Mouse (Mus musculus): Measurements from ENCODE around the gene Mgat2. TPM values are rescaled to one million over a fixed set of nuclear protein-coding genes. Genes with fewer than 3 reads are reported as not detected.
"Not testable (repeated sequence)": the region's sequence is repeated elsewhere in the genome, so short reads cannot be mapped to it uniquely, and the experiment has no call there.

The Mgat2 gene
- polyA plus RNA-seq, 1 experiment from 2014 or later, result 52.3 TPM

- no peaks in the 10 kb centered on the region for H3K36me3 ChIP-seq (ENCODE audit: control insufficient read depth, insufficient read depth, low read length)
- no peak overlapping the region for H3K27ac ChIP-seq (replicated peaks)
- ATAC-seq (ENCODE audit: low FRiP score, low TSS enrichment), result no peak
- peaks cover 2% of the 10 kb centered on the region; the same call in 1 of the 2 replicates for H3K4me1 ChIP-seq (replicated peaks; ENCODE audit: control insufficient read depth, insufficient read depth)
- H3K4me2 ChIP-seq (replicated peaks; ENCODE audit: low read depth), result no peak overlapping the region
- 66% methylated on average over 2 of the region's 2 CpGs for WGBS
- H3K9ac ChIP-seq (ENCODE audit: low read length), result no peak overlapping the region
- TF ChIP-seq CTCF (IDR thresholded peaks at IDR 0.05; ENCODE audit: low read depth), result no peak
- TF ChIP-seq EP300 (optimal IDR thresholded peaks at IDR 0.05), result no peak
- H3K9me3 ChIP-seq (ENCODE audit: control insufficient read depth, low read length), result no peaks in the 10 kb centered on the region
- H3K27me3 ChIP-seq (ENCODE audit: control insufficient read depth, insufficient read depth, low read length), result no peaks in the 10 kb centered on the region
- H3K4me3 ChIP-seq (ENCODE audit: low read depth, low read length), result no peak overlapping the region
- DNase-seq (ENCODE audit: low spot score), result no peak
These were observed 28.0 kb upstream of the Mgat2 start for GRCm38 (mm10) chr12:69155923-69156322.

DNA sequence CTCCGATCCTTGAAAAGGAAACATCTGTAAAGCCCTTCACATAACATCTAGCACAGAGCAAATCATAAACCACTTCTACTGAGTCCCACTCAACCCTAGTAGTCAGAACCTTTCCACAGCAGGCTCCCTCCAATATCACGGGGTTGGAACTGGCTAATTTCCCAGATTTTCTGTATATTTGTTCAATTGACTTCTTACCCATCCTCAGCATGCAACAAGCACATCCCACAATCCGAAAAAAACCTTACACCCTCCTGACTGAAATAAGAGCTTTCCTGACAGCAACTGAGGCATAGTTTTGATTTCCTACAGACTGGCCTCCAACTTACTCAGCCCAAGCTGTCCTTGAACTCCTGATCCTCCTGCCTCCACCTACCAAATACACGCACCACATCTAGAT lies 27.5 kb upstream of the Mgat2 start:
- peaks cover 2% of the 10 kb centered on the region; the same call in 1 of the 2 replicates for H3K4me1 ChIP-seq (replicated peaks; ENCODE audit: control insufficient read depth, insufficient read depth)
- no peaks in the 10 kb centered on the region for H3K27me3 ChIP-seq (ENCODE audit: control insufficient read depth, insufficient read depth, low read length)
- H3K4me2 ChIP-seq (replicated peaks; ENCODE audit: low read depth), result no peak overlapping the region
- no peak overlapping the region for H3K4me3 ChIP-seq (ENCODE audit: low read depth, low read length)
- no peaks in the 10 kb centered on the region for H3K9me3 ChIP-seq (ENCODE audit: control insufficient read depth, low read length)
- H3K36me3 ChIP-seq (ENCODE audit: control insufficient read depth, insufficient read depth, low read length), result no peaks in the 10 kb centered on the region
- TF ChIP-seq EP300 (optimal IDR thresholded peaks at IDR 0.05), result no peak
- no peak for TF ChIP-seq CTCF (IDR thresholded peaks at IDR 0.05; ENCODE audit: low read depth)
- 64% methylated on average over 4 of the region's 4 CpGs for WGBS
- no peak overlapping the region for H3K27ac ChIP-seq (replicated peaks)
- ATAC-seq (ENCODE audit: low FRiP score, low TSS enrichment) (no peak), DNase-seq (ENCODE audit: low spot score) (no peak)
- H3K9ac ChIP-seq (ENCODE audit: low read length), result no peak overlapping the region

- WGBS, result 88% methylated on average over 2 of the region's 2 CpGs
- Histone ChIP-seq H3K27ac (replicated peaks) (no peak overlapping the region), H3K4me3 (ENCODE audit: low read depth, low read length) (no peak overlapping the region), H3K4me1 (replicated peaks; ENCODE audit: control insufficient read depth, insufficient read depth) (peaks cover 2% of the 10 kb centered on the region; the same call in 1 of the 2 replicates), H3K4me2 (replicated peaks; ENCODE audit: low read depth) (no peak overlapping the region), H3K9ac (ENCODE audit: low read length) (no peak overlapping the region), H3K27me3 (ENCODE audit: control insufficient read depth, insufficient read depth, low read length) (no peaks in the 10 kb centered on the region), H3K36me3 (ENCODE audit: control insufficient read depth, insufficient read depth, low read length) (no peaks in the 10 kb centered on the region), H3K9me3 (ENCODE audit: control insufficient read depth, low read length) (no peaks in the 10 kb centered on the region)
- ATAC-seq (ENCODE audit: low FRiP score, low TSS enrichment), result no peak
- TF ChIP-seq CTCF (IDR thresholded peaks at IDR 0.05; ENCODE audit: low read depth) (no peak), EP300 (optimal IDR thresholded peaks at IDR 0.05) (no peak)
- DNase-seq (ENCODE audit: low spot score), result no peak
These were observed 26.9 kb upstream of the Mgat2 start for GRCm38 (mm10) chr12:69157107-69157506.

GRCm38 (mm10) chr12:69158366-69158764 lies 25.6 kb upstream of the Mgat2 start:
- no peak for TF ChIP-seq EP300 (optimal IDR thresholded peaks at IDR 0.05)
- no peak for TF ChIP-seq CTCF (IDR thresholded peaks at IDR 0.05; ENCODE audit: low read depth)
- Histone ChIP-seq H3K4me2 (replicated peaks; ENCODE audit: low read depth) (peak overlapping the region; percentile 40), H3K4me1 (replicated peaks; ENCODE audit: control insufficient read depth, insufficient read depth) (peaks cover 2% of the 10 kb centered on the region; the same call in 1 of the 2 replicates), H3K9me3 (ENCODE audit: control insufficient read depth, low read length) (no peaks in the 10 kb centered on the region), H3K27me3 (ENCODE audit: control insufficient read depth, insufficient read depth, low read length) (no peaks in the 10 kb centered on the region), H3K9ac (ENCODE audit: low read length) (peak overlapping the region; percentile 80), H3K4me3 (ENCODE audit: low read depth, low read length) (peak overlapping the region; percentile 67), H3K36me3 (ENCODE audit: control insufficient read depth, insufficient read depth, low read length) (no peaks in the 10 kb centered on the region), H3K27ac (replicated peaks) (peak overlapping the region; percentile 96)
- WGBS, result under 1% methylated on average over 19 of the region's 19 CpGs
- ATAC-seq (ENCODE audit: low FRiP score, low TSS enrichment), result no peak
- DNase-seq (ENCODE audit: low spot score), result no peak

DNA sequence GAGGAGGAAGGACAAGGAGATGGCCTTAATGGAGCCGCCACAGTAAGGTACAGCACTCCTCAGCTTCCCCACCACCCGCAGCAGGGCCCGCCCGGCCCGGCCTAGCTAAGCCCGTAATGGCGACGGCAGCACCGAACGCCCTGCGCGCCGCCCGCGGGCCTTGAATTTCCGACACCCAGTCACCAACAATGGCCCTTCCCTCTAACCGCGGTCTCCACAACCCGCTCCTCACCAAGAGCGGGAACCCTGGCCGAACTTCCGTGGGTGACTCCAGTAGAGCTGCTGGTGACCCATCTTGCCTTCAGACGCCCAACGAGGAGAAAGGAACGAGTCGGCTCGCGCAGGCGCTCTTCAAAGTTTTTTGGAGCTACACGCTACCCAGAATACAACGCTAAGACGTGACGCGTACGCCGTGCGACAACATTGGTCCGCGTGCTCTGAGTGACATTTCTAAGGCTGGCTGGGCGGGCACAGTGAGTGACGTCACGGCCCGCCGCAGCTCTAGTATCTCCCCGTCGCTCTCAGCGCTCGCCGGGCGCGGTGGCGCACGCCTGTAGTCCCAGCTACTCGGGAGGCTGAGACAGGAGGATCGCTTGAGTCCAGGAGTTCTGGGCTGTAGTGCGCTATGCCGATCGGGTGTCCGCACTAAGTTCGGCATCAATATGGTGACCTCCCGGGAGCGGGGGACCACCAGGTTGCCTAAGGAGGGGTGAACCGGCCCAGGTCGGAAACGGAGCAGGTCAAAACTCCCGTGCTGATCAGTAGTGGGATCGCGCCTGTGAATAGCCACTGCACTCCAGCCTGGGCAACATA lies 25.0 kb upstream of the Mgat2 start, which contains the start of gene Rps29:
Rps29 (minus strand) TSS at position 422 of the 813 bp plus-strand sequence.
- H3K36me3 ChIP-seq (ENCODE audit: control insufficient read depth, insufficient read depth, low read length); H3K4me1 ChIP-seq (replicated peaks; ENCODE audit: control insufficient read depth, insufficient read depth); H3K9me3 ChIP-seq (ENCODE audit: control insufficient read depth, low read length); H3K27me3 ChIP-seq (ENCODE audit: control insufficient read depth, insufficient read depth, low read length): not testable (repeated sequence)
- peak; percentile 98 for DNase-seq (ENCODE audit: low spot score)
- WGBS, result under 1% methylated on average over 55 of the region's 68 CpGs
- peak within 1 kb of the TSS; percentile 40 for H3K4me2 ChIP-seq (replicated peaks; ENCODE audit: low read depth)
- peak within 1 kb of the TSS; percentile 80 for H3K9ac ChIP-seq (ENCODE audit: low read length)
- peak; percentile 99 for ATAC-seq (ENCODE audit: low FRiP score, low TSS enrichment)
- H3K4me3 ChIP-seq (ENCODE audit: low read depth, low read length), result peak within 1 kb of the TSS; percentile 67
- peak; percentile 71 for TF ChIP-seq EP300 (optimal IDR thresholded peaks at IDR 0.05)
- peak within 1 kb of the TSS; percentile 96 for H3K27ac ChIP-seq (replicated peaks)

- Histone ChIP-seq H3K9me3 (ENCODE audit: control insufficient read depth, low read length) (no peaks in the 10 kb centered on the region), H3K4me3 (ENCODE audit: low read depth, low read length) (peak overlapping the region; percentile 3), H3K36me3 (ENCODE audit: control insufficient read depth, insufficient read depth, low read length) (no peaks in the 10 kb centered on the region), H3K27ac (replicated peaks) (no peak overlapping the region), H3K4me2 (replicated peaks; ENCODE audit: low read depth) (no peak overlapping the region), H3K9ac (ENCODE audit: low read length) (no peak overlapping the region), H3K27me3 (ENCODE audit: control insufficient read depth, insufficient read depth, low read length) (no peaks in the 10 kb centered on the region), H3K4me1 (replicated peaks; ENCODE audit: control insufficient read depth, insufficient read depth) (peaks cover 2% of the 10 kb centered on the region; the same call in 1 of the 2 replicates)
- TF ChIP-seq CTCF (IDR thresholded peaks at IDR 0.05; ENCODE audit: low read depth) (peak; percentile 89), EP300 (optimal IDR thresholded peaks at IDR 0.05) (no peak)
- 4% methylated on average over 9 of the region's 9 CpGs for WGBS
- peak; percentile 0; the same call in 1 of the 2 replicates for ATAC-seq (ENCODE audit: low FRiP score, low TSS enrichment)
- no peak for DNase-seq (ENCODE audit: low spot score)
These were observed 24.4 kb upstream of the Mgat2 start for GRCm38 (mm10) chr12:69159578-69159940.

- not testable (repeated sequence) for H3K9ac ChIP-seq (ENCODE audit: low read length); H3K27ac ChIP-seq (replicated peaks); H3K9me3 ChIP-seq (ENCODE audit: control insufficient read depth, low read length); ATAC-seq (ENCODE audit: low FRiP score, low TSS enrichment); H3K4me1 ChIP-seq (replicated peaks; ENCODE audit: control insufficient read depth, insufficient read depth); H3K4me2 ChIP-seq (replicated peaks; ENCODE audit: low read depth); H3K27me3 ChIP-seq (ENCODE audit: control insufficient read depth, insufficient read depth, low read length); DNase-seq (ENCODE audit: low spot score); H3K4me3 ChIP-seq (ENCODE audit: low read depth, low read length); H3K36me3 ChIP-seq (ENCODE audit: control insufficient read depth, insufficient read depth, low read length)
- 77% methylated on average over 2 of the region's 2 CpGs for WGBS
These were observed 23.3 kb upstream of the Mgat2 start for GRCm38 (mm10) chr12:69160677-69161076.

GRCm38 (mm10) chr12:69163586-69163985 lies 20.4 kb upstream of the Mgat2 start:
- not testable (repeated sequence) for H3K9ac ChIP-seq (ENCODE audit: low read length); H3K27me3 ChIP-seq (ENCODE audit: control insufficient read depth, insufficient read depth, low read length); H3K36me3 ChIP-seq (ENCODE audit: control insufficient read depth, insufficient read depth, low read length); H3K4me3 ChIP-seq (ENCODE audit: low read depth, low read length); ATAC-seq (ENCODE audit: low FRiP score, low TSS enrichment); H3K4me1 ChIP-seq (replicated peaks; ENCODE audit: control insufficient read depth, insufficient read depth); H3K27ac ChIP-seq (replicated peaks); H3K9me3 ChIP-seq (ENCODE audit: control insufficient read depth, low read length); H3K4me2 ChIP-seq (replicated peaks; ENCODE audit: low read depth); DNase-seq (ENCODE audit: low spot score)
- 71% methylated on average over 4 of the region's 4 CpGs for WGBS
